Mouse (Mus musculus): ENCODE results near the gene Tmem63c.

The Tmem63c gene

DNA sequence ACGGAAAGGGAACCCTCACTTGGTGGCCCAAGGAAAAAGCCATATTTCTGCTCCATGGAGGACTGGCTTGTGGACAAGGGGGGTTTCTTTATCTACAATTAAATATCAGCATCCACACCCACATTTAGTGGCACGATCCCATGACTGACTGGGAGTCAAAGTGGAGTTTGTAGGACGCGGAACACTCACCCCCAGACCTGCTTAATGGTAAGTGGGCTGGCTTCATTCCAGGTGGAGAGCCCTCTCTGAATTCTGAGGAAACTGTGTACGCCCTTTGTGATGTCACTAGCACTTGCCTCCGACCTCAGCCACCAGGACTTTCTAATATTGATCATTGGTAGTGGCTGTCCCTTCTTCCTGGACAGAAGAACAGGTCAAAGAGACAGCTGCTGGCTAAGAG, at the start of gene Tmem63c:
Gene Tmem63c (plus strand): TSS at position 301 of the 400 bp plus-strand sequence.
- in situ Hi-C loops (cut with MboI), result no loop called here

DNA sequence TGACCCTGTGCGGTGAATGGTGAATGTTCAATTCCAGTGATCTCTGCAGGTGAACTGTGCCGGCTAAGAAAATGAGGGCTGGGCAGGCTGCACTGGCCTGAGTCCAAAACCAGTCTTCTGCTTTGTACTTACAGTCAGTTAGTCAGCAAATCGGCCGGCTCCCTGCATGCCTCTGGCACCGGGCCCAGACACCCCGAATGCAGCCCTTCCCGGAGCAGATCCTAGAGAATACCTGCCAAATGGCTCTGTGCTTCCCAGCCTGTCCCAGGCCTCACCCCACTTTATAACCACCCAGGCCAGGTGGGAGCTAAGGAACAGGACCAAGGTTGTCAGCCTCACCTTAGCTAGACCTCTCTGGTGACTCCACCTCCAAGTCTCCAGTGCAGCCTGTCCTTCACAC, 47.9 kb upstream of the Tmem63c start:
- in situ Hi-C loops (cut with MboI), result no loop called here

DNA sequence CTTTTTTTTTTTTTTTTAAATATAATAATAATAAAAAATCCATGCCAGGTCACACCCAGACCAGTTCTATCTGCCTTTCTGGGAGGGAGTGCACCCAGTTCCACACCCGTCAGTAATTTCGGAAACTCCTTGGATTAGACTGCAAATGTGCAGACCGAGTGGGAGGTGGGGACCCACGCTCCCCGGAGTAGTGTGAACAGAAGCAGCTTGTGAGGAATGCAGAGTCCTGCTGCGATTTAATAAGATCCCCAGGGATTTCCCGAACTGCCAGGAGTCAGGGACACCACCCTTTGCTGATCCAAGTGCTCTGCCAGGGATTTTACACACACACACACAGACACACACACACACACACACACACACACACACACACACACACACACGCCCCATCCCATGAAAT, 47.4 kb upstream of the Tmem63c start:
- in situ Hi-C loops (cut with MboI), result no loop called here

DNA sequence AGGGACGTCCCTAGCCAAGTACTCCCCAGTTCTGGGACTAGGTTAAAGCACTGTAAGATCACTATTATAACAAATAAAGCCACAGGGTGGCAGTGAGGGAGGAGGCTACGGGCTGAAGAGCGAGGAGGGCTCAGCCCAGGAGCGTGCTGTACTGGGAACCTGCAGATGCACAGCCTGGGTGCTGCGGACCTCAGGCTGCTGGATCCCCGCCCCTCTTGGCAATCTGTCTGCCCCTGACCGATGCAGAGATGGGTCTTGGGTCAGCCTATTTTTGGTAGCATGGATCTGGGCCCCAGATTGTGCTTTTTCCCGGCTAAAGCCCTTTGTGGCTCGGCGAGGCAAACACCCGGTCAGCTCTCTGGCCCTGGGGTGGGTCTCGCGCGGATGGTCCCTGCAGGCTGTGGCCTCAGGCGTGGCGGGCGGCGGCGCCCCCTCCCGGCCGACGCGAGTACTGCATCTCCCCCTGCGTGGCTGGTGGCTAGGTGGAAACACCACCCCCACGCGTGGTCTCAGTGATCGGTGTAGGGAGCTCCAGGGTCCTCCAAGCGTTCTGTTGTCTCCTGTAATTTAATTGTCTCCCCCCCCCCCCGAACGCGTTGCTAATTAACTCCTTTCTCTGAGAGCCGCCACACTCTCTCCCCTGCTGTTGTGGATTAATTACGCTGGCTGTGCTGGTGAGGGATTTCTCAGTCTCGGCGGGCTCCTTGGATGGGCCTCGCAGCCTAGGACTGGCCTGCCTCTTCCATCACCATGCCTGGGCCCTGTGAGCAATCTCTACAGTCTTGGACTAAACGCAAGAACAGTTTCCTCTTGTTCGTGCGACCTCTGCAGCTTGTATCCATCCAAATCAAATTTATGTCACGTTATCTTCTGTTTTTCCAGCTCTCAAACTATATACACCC, 46.5 kb upstream of the Tmem63c start:
- in situ Hi-C loops (cut with MboI), result no loop called here

DNA sequence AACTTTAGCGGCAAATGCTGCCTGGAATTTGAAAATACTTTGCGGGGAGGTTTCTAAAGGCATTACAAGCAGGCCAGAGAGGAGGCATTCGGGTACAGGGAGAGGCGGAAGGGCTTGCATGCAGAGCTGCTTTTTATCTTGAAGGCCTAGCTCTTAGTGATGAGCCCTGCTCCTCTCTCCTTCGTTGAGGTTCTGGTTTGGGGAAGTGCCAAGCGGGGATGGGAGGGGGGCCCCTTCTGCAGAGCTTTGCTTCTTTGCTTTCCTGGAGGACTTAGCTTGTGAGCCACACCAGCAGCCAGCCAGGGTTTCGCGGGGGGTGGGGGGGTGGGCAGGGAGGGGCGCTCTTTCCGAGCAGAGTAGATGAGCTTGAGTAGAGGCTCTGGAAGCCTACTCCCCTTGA, 45.4 kb upstream of the Tmem63c start:
- in situ Hi-C loops (cut with MboI), result no loop called here

DNA sequence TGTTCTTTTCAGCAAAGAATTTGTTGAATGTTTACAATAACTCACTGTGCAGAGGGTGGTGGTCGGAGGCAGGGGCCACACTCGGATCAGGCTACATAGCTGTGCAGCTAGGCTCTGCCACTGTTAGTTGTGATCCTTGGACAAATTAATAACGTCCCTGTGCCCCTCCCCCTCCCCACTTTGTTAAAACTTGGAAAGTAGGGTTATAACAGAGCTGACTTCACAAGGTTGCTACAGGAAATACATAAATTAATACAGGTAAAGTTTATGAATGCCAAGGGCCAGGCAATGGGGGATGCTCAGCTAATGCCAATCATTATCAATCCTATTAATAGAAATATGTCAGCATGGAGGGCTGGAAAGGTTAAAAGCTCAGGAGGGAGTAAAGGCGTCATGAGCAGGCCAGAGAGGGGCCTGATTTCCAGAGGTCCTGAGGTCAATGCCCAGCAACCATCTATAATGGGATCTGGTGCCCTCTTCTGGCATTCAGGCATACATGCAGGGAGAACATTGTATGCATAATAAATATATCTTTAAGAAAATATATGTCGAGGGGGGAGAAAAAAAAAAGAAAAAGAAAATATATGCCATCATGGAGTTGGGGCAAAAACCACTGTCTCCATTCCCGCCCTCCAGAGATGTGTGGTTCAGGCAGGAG, 44.5 kb upstream of the Tmem63c start:
- in situ Hi-C loops (cut with MboI), result no loop called here

DNA sequence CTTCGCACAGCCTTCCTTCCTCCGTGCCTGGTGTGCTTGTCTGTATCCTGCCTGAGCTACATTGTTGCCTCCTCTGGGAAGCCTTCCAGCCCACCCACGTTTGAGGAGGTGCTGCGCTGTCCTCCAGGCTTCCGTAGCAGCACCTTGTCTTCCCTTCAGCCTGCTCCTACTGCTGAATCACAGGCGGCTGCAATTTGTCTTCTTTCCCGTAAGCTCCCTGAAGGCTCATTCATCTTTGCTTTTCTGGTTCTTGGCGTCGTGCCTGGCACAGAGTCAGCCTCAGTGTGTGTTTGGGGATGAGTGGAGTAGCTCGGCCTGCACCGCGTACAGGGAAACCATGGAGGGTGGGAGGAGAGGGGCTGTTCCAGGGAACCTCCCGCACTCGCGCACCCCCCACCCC, 43.3 kb upstream of the Tmem63c start:
- in situ Hi-C loops (cut with MboI), result no loop called here

DNA sequence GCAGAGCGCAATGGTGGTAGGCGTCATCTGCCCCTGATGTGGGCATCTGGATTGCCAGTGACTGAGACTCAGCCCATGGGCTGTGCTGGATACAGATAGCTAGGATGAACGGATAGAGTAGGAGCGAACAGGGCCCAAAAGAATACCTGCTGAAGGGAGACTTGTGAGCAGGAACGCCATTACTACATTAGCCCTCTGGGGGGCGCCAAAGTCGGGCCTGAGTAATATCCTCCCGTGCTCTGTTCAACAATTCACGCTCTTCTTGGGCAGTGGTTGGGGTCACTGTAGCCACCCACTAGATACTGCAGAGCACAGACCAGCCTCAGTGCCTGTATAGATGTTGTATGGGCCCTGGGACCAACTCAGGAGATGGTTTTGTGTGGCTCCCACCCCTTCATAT, 40.0 kb upstream of the Tmem63c start:
- in situ Hi-C loops (cut with MboI), result no loop called here

DNA sequence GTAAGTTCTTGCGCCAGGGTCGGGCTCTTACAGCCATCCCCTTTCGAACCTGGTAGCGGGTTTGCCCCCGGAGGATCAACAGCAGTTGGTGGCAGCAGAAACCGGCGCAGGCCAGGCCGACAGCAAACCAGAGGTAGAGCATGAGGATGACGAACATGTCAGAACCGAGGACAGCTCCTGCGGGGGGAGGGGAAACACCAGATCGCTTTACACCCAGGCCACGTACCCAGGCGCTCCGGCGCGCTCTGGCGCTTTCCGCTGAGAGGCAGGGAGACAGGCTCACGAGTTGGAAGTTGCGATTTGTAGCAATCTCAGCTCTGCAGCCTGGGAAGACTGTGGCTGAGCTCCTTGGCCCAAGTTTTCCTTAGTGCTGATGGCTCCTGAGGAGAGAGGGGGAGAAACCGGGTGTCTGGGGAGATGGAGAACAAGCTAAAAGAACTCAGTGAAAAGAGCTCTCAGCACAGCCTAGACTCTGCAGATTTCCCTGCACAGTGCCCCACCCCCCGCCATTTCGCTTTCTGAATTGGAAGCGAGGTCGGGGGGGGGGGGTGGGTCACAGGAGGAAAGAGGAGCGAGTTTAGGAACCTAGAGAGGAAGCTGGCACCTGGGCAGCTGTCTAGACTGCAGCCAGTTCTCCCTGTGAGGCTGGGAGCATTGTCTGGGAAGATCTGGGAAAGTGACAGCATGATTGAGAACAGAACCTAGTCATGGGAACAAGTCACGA, 37.5 kb upstream of the Tmem63c start:
- in situ Hi-C loops (cut with MboI), result no loop called here

DNA sequence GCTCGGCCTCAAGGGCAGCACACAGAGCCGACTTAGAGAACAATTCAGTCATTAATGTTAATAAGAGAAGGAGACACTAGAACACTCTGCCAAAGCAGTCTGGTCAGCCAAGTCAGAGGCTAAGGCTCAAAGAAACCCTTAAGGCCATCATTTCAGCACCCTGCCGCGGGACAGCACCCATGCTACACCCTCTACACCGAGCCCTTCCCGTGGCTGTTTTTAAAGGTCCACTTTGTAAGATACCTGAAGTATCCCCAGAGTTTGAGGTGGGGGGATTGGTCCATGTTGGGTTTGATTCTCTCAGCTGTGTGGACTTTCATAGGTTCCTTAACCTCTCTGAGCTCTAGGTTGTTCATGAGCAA, 37.0 kb upstream of the Tmem63c start:
- in situ Hi-C loops (cut with MboI), result no loop called here

DNA sequence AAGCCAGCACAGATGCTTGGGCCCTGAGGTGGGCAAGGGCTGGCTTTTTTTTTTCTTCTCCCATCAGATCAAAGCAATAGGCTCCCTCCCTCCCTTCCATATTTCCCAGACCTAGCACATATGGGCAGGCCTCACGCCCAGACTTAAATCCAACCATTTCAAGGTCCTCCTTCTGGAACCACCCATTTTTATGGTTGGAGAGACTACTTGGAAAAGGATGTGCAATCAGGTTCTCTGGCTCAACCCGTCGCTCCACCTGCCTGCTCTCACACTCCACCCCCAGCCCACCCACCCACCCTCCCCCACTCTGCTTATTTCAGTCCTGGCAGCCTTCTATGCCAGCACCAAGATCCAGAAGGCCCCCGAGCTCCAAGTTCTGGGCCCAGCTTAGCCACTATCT, 34.6 kb upstream of the Tmem63c start:
- in situ Hi-C loops (cut with MboI), result no loop called here

DNA sequence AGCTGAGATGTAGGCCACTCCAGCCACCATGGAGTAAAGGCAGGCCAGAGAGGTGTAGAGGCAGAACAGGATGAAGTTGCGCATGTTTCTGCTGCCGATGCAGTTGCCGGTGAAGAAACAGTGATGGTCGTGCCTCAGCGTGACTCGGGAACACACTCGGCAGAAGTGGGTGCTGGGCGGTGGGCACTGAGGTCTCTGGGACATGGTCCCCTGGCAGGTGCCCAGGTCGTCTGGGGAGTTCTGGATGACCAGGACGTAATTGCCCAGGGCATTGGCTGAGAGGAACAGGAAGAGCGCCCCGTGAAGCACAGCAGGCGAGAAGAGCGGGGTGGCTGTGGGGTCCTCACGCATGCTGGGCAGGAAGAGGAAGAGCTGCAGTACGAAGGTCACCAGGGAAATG, 32.9 kb upstream of the Tmem63c start:
- in situ Hi-C loops (cut with MboI), result no loop called here

DNA sequence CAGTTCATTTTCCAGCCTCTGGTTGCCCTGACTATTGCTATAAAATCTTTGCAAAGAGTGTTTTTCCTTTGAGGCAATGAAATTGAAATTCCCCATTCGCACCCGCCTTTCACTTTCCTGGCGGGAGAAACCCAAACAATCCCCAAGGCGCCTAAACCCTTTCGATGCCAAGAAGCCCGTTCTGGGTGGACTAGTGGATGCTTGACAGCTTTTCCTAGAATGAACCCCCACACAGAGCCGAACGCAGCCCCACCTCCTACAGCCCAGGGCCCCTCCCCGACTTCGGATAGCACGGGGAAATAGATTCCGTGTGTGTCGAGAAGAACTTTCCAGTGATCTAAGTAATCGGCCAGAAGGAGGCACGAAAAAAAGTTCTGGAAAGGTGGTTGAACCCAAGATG, 31.8 kb upstream of the Tmem63c start:
- in situ Hi-C loops (cut with MboI), result no loop called here

DNA sequence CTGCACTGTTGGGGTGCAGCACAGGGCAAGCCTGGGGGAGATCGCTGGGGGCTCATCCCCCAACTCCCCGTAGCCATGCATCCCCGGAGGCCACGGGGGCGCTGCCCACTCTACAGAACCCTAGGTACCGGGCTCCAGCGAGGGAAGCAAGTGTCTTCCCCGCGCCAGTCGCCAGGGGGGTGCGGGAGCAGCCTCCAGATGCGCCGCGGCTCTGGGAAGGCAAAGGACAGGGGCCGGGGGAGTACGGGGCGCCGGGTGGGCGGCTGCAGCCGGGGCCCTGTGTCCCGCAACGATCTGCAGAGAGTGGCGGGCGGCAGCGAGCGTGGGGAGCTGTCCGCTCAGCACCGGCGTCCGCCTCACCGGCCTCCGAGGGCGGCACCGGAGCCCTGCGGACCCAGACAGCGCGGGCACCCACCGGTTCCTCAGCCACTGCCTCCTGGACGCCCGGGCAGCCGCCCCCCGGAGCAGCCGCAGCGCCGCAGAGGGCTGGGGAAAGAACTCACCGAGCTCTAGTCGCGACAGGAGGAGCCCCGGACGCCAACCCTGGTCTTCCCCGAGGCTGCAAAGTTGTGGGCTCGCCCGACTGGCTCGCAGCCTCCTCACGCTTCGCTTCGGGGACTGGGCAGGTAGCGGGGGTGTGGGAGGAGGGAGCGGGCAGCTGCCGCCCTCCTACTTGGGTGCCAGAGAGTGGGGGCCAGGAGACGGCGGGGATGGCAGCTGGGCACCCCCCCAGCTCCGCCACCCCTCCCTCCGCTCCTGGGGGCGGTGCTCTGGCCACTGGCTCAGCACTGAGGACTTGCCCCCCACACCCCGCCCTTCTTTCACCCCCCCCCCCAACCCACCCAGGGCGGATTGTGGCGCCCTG, 31.0 kb upstream of the Tmem63c start, which contains the start of gene Zdhhc22:
Gene Zdhhc22 (minus strand): TSS at position 541 of the 865 bp plus-strand sequence.
- in situ Hi-C loops (cut with MboI), result no loop called here

DNA sequence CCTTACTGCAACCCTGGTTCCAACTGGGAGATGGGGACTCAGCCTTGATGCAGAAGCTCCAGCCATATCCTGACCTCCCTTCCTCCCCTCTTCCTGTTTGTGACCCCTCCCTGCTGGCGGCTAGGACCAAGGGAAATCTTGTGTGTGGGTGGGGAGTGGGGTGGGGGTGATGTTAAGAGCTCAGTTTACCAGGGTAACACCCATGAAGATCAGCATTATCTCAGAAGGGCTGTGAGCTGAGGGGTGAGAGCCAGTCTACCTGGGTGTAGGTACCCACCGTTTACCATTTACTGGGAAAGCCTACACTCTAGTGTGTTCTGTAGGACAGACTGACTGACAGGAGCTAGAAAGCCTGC, 30.4 kb upstream of the Tmem63c start:
- in situ Hi-C loops (cut with MboI), result no loop called here

DNA sequence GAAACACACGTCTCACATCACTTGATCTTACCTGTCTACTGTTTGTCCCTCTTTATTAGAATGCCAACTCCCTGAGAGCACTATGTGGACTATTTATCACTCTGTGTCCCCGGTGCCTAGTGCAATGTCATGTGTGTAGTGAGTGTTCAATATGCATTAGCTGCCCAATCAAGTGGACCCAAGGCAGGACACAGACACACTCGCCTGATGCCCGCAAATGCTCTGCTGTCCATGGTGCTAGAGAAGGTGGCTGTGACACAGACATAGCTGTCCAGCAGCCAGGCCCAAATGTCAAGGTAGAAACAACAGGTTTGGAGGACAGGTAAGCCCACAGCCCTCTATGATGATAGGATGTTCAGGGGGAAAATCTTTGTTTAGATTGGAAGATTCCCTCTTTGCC, 27.0 kb upstream of the Tmem63c start:
- in situ Hi-C loops (cut with MboI), result no loop called here

DNA sequence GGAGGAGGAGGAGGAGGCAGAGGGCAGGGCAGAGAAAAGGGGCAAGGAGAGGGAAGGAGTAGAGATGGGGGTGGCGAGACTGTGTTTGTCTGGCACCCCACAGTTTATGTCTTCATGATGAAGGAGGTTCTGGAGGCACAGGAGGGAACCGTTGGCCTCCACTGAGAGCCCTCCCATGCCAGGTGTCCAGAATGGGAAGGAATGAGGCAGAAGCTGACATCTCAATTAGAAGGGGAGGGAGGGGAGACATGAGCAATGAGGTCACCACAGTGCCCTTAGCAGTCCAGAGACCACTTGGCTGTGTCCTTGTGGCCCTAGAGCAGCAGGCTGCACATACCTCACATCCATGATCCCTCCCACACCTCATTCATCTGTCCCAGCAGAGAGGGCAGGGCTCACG, 26.4 kb upstream of the Tmem63c start:
- in situ Hi-C loops (cut with MboI), result no loop called here

DNA sequence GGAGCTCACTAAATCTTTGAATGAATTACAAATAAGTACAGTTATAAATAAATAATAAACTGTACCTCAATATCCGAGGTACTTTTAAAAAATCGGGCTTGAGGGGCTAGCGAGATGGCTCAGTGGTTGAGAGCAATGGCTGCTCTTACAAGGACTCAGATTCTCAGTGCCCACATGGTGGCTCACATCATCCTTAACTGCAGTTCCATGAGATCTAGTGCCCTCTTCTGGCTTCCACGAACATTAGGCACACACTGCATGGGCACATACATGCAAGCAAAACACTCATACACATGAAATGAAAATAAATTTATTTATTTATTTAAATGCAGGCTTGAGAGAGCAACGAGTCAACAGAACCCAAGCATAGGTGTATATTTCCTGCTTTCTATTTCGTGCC, 25.2 kb upstream of the Tmem63c start:
- in situ Hi-C loops (cut with MboI), result no loop called here

DNA sequence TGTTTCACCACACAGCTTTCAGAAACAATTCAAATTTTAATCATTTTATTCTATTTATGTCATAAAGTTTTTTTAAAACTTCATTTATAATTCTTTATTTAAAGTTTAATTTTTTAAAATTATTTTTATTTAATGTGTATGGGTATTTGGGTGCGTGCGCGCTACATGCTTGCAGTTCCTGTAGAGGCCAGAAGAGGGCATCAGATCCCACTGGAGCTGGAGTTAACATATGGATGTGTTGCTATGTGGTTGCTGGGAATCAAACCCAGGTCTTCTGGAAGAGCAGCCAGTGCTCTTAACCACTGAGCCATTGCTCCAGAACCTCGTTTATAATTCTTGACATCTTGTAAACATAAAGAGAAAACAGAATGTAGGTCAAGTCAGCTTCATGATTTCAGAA, 22.4 kb upstream of the Tmem63c start:
- in situ Hi-C loops (cut with MboI), result no loop called here

DNA sequence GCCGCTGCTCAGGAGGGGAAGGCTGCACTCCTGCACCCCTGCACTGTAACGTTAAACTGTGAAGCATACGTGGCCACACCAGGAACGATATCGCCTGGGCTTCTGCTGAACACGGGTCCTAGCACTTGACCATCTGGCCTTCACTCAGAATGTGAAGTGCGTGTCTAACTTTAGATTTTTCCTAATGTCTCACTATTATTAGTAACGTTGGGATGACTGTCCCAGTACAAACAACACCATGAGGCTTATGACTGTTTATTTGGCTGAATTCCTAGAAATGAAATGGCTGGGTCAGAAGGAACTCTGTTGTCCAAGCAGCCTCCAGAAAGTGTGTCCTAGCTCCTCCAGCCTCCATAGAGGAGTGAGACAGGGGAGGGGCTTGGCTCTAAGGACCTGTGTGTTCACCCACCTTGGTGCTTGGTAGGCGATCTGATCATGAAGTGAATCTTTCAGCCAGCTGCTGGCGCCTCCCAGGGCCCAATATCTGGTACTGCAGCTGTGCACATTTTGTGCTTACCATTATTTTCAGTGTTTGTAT, 21.8 kb upstream of the Tmem63c start:
- in situ Hi-C loops (cut with MboI), result no loop called here

DNA sequence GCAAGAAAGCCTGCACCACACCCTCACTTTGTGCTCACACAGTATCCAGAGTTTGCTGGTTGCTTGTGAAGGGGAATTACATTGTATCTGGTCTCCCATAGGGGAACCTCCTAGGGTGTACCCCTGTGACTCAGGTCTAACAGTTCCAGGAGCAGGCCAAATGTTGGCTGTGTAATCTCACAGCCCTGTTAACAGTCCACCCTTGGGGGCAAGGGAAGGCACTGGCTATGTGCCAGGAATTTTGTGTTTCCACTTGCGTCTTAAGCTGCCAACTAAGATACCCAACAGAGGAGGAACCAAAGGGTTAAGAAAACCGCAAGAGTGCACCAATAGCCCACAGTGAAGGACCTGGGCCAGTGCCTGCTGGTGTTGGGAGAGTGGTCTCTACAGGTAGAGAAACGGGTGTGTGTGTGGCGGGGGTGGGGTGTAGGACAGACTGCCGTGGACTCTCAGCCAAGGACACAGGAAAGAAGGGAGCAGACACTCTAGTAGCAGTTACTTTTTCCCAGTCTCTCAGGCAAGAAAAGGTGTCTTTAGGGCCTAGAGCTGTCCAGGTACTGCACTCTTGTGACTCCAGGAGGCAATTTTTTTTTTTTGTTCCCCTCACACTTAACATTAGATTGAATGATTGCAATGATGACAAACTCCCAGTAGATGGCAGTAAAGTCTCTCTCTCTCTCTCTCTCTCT, 20.8 kb upstream of the Tmem63c start:
- in situ Hi-C loops (cut with MboI), result no loop called here
